Mouse (Mus musculus): Measurements from ENCODE around the gene Cntn1.

GRCm38 (mm10) chr15:92052133-92052463, 1.1 kb downstream of the Cntn1 start:
- TF ChIP-seq CTCF (IDR thresholded peaks at IDR 0.05; ENCODE audit: insufficient read depth, low read depth, low read length) (no peak), POLR2A (IDR thresholded peaks at IDR 0.05; ENCODE audit: insufficient read depth, low read depth, low read length) (no peak; the same call in 1 of the 2 replicates)

All from olfactory bulb, adult 2 months (tissue).